Mouse (Mus musculus) MEL (cell line): Measurements from ENCODE around the gene Opa1. TPM values are rescaled to one million over a fixed set of nuclear protein-coding genes. Genes with fewer than 3 reads are reported as not detected.

Source experiments
- DNase-seq: peaks from one replicate; pipeline ENCODE4 v3.0.0; 2011; ENCODE audit warnings: low read depth, low spot score
- H3K27ac ChIP-seq: 2 replicates; pipeline ENCODE4 v1.5.1; 2012; ENCODE audit warnings: low read depth, mild to moderate bottlenecking, control low read depth, low read length, moderate library complexity; ENCODE audit not compliant: control insufficient read depth
- H3K27me3 ChIP-seq, 2 experiments: fragments of 150-350 bp in 1 of 2; sonication (generic) in 1 of 2; 2 replicates each; pipeline ENCODE4 v1.6.1; 2012; ENCODE audit warnings: low read length in 2 of 2, mild to moderate bottlenecking in 2 of 2, improper control_type of control experiment in 1 of 2, moderate library complexity in 1 of 2; ENCODE audit not compliant: insufficient read depth in 2 of 2, control insufficient read depth in 1 of 2
- H3K36me3 ChIP-seq, 2 experiments: 2 replicates each; pipeline ENCODE4 v1.6.1; 2012 to 2014; ENCODE audit warnings: low read length in 2 of 2, improper control_type of control experiment in 1 of 2, inconsistent platforms in 1 of 2, mild to moderate bottlenecking in 1 of 2; ENCODE audit not compliant: insufficient read depth in 2 of 2, control insufficient read depth in 1 of 2
- H3K4me1 ChIP-seq, 2 experiments: fragments of 150-350 bp in 1 of 2; sonication (generic) in 1 of 2; 2 replicates each; pipeline ENCODE4 v1.6.1; 2012; ENCODE audit warnings: low read length in 2 of 2, improper control_type of control experiment in 1 of 2, mild to moderate bottlenecking in 1 of 2; ENCODE audit not compliant: insufficient read depth in 2 of 2, control insufficient read depth in 1 of 2
- H3K4me3 ChIP-seq, 2 experiments: fragments of 150-350 bp in 1 of 2; sonication (generic) in 1 of 2; 2 replicates each; pipeline ENCODE4 v1.5.1; 2012; ENCODE audit warnings: low read depth in 2 of 2, low read length in 2 of 2, mild to moderate bottlenecking in 2 of 2, moderate library complexity in 2 of 2, control low read depth in 1 of 2, improper control_type of control experiment in 1 of 2; ENCODE audit not compliant: control insufficient read depth in 1 of 2, insufficient read depth in 1 of 2
- H3K79me2 ChIP-seq: 2 replicates; pipeline ENCODE4 v1.6.1; 2012; ENCODE audit warnings: mild to moderate bottlenecking, low read length, moderate library complexity; ENCODE audit not compliant: control insufficient read depth, poor library complexity, insufficient read depth
- H3K9ac ChIP-seq: 2 replicates; pipeline ENCODE4 v1.6.1; 2012; ENCODE audit warnings: low read depth, mild to moderate bottlenecking, control low read depth, low read length, moderate library complexity; ENCODE audit not compliant: control insufficient read depth, poor library complexity, severe bottlenecking
- H3K9me3 ChIP-seq: fragments of 150-350 bp; sonication (generic); replicated peaks from 2 replicates; pipeline ENCODE4 v1.6.1; 2012; ENCODE audit warnings: mild to moderate bottlenecking, low read length, improper control_type of control experiment, moderate library complexity; ENCODE audit not compliant: insufficient read depth
- CHD1 ChIP-seq: IDR thresholded peaks from 2 replicates; pipeline ENCODE4 v1.6.1; 2012; ENCODE audit warnings: low read depth, mild to moderate bottlenecking, inconsistent platforms, low read length, improper control_type of control experiment
- CHD2 ChIP-seq: IDR thresholded peaks from 2 replicates; pipeline ENCODE4 v1.6.1; 2011; ENCODE audit warnings: low read length, improper control_type of control experiment
- CTCF ChIP-seq, 3 experiments: IDR thresholded peaks in 2 of 3; conservative IDR thresholded peaks in 1 of 3; 2 replicates each; pipeline ENCODE4 v1.5.1; 2011 to 2012; ENCODE audit warnings: low read length in 3 of 3, low read depth in 2 of 3, mild to moderate bottlenecking in 2 of 3, improper control_type of control experiment in 1 of 3, inconsistent platforms in 1 of 3, mixed read lengths in 1 of 3, moderate library complexity in 1 of 3; ENCODE audit not compliant: control insufficient read depth in 1 of 3, insufficient read depth in 1 of 3, poor library complexity in 1 of 3, severe bottlenecking in 1 of 3
- EP300 ChIP-seq, 2 experiments: IDR thresholded peaks; 2 replicates each; pipeline ENCODE4 v1.6.1; 2011; ENCODE audit warnings: improper control_type of control experiment in 2 of 2, low read length in 2 of 2, low read depth in 1 of 2, mild to moderate bottlenecking in 1 of 2
- GABPA ChIP-seq: IDR thresholded peaks from 2 replicates; pipeline ENCODE4 v1.6.1; 2012; ENCODE audit warnings: low read depth, mild to moderate bottlenecking, inconsistent platforms, low read length, improper control_type of control experiment, moderate library complexity
- JUND ChIP-seq: IDR thresholded peaks from 2 replicates; pipeline ENCODE4 v1.6.1; 2011; ENCODE audit warnings: low read depth, mild to moderate bottlenecking, improper control_type of control experiment, low read length
- MAFK ChIP-seq: IDR thresholded peaks from 2 replicates; pipeline ENCODE4 v1.6.1; 2011; ENCODE audit warnings: low read depth, mild to moderate bottlenecking, low read length, improper control_type of control experiment, borderline replicate concordance
- MAX ChIP-seq: IDR thresholded peaks from 2 replicates; pipeline ENCODE4 v1.6.1; 2011; ENCODE audit warnings: low read length, improper control_type of control experiment
- MAZ ChIP-seq: IDR thresholded peaks from 2 replicates; pipeline ENCODE4 v1.6.1; 2012; ENCODE audit warnings: low read depth, mild to moderate bottlenecking, inconsistent platforms, low read length, improper control_type of control experiment
- MXI1 ChIP-seq: IDR thresholded peaks from 2 replicates; pipeline ENCODE4 v1.6.1; 2011; ENCODE audit warnings: mild to moderate bottlenecking, low read depth, low read length, improper control_type of control experiment
- POLR2A ChIP-seq, 2 experiments: IDR thresholded peaks; 2 replicates each; pipeline ENCODE4 v1.6.1; 2011 to 2012; ENCODE audit warnings: low read length in 2 of 2, mild to moderate bottlenecking in 2 of 2, control low read depth in 1 of 2, improper control_type of control experiment in 1 of 2, low read depth in 1 of 2, moderate library complexity in 1 of 2; ENCODE audit not compliant: control insufficient read depth in 1 of 2, insufficient read depth in 1 of 2, poor library complexity in 1 of 2
- POLR2AphosphoS5 ChIP-seq: IDR thresholded peaks from 2 replicates; pipeline ENCODE4 v1.6.1; 2012; ENCODE audit warnings: low read depth, borderline replicate concordance, mild to moderate bottlenecking, inconsistent platforms, low read length, moderate library complexity, mixed read lengths
- RAD21 ChIP-seq: IDR thresholded peaks from 2 replicates; pipeline ENCODE4 v1.6.1; 2011; ENCODE audit warnings: mild to moderate bottlenecking, low read depth, low read length, improper control_type of control experiment
- RCOR1 ChIP-seq: IDR thresholded peaks from 2 replicates; pipeline ENCODE4 v1.6.1; 2012; ENCODE audit warnings: low read depth, mild to moderate bottlenecking, inconsistent platforms, low read length, improper control_type of control experiment
- SMC3 ChIP-seq: IDR thresholded peaks from 2 replicates; pipeline ENCODE4 v1.6.1; 2011; ENCODE audit warnings: low read depth, low read length, improper control_type of control experiment
- TCF12 ChIP-seq: IDR thresholded peaks from 2 replicates; pipeline ENCODE4 v1.6.1; 2014; ENCODE audit warnings: low read depth, mild to moderate bottlenecking, inconsistent platforms, low read length, improper control_type of control experiment, moderate library complexity
- ZKSCAN1 ChIP-seq: IDR thresholded peaks from 2 replicates; pipeline ENCODE4 v1.6.1; 2012; ENCODE audit warnings: low read depth, mild to moderate bottlenecking, inconsistent platforms, low read length, improper control_type of control experiment, moderate library complexity
- ZMIZ1 ChIP-seq: IDR thresholded peaks from 2 replicates; pipeline ENCODE4 v1.6.1; 2012; ENCODE audit warnings: low read depth, mild to moderate bottlenecking, inconsistent platforms, low read length, improper control_type of control experiment, moderate library complexity
- polyA plus RNA-seq, 2 experiments: library from polyadenylated mRNA; stranded (reverse) in 1 of 2; unstranded in 1 of 2; fragments of >175 nt in 1 of 2; fragments of >200 nt in 1 of 2; gene quantifications; 2 replicates each; pipeline versions ENCODE4 v1.2.1 to v1.2.4; 2012; ENCODE audit warnings: low replicate concordance in 2 of 2, low read depth in 1 of 2; ENCODE audit not compliant: insufficient read length in 2 of 2, insufficient read depth in 1 of 2, missing spikeins in 1 of 2
- total RNA-seq: library from RNA; depleted of rRNA; stranded (reverse); fragments of 300-350 nt; gene quantifications from 2 replicates; pipeline ENCODE4 v1.2.3, GENCODE M21; 2012

Opa1 gene
- total and polyA plus RNA-seq, 3 experiments, result 43.4 to 56.1 (median 45.6) TPM

DNA sequence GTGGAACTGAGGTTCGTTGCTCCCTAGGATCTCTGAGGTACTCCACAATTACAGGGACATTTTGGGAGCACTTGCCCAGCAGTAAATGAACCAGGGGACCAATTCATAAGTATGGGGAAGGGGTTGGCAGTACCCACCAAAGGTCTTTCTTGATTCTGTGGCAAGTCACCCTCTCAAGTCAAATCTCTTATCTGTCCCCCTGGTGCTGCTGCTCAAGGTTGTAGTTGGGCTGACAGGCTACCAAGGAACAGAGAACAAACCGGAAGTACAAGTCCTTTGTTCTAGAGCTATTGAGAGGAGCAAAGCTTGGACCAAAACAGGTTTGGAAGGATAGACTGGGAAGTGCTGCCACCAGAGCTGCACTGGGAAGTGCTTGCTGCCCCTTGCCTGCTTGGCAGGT lies 105.0 kb downstream of the Opa1 start:
- H3K27ac ChIP-seq, result no peak overlapping the region
- H3K9ac ChIP-seq, result no peak overlapping the region
- TF ChIP-seq SMC3, result no peak
- no peak for TF ChIP-seq POLR2A (IDR thresholded peaks at IDR 0.05; ENCODE audit: control insufficient read depth in 1 of 2, insufficient read depth in 1 of 2, low read depth in 1 of 2, low read length in 2 of 2, poor library complexity in 1 of 2)
- no peak for TF ChIP-seq MXI1
- no peak for TF ChIP-seq ZMIZ1
- no peak for TF ChIP-seq RAD21
- no peak for TF ChIP-seq MAX
- TF ChIP-seq ZKSCAN1, result no peak
- TF ChIP-seq CHD2, result no peak
- TF ChIP-seq CHD1, result no peak

DNA sequence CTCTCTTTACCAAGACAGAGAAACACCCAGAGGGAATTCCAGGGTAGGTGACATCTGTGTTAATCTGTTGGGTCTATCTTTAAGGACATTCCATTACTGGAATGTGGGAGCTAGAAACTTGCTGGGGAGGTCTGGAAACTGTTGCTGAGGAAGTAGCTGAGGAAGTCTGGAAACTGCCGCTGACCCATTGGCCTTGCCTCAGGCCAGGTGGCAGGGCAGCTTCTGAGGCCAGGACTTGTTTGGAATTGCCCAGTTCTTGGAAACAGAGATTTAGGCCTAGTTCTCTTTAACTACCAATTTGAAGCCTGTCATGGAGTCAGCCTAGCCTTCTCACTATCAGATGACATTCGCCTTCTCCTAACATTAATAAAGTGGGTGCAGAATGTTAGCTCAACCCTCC lies 105.5 kb downstream of the Opa1 start:
- Histone ChIP-seq H3K27ac (no peak overlapping the region), H3K9me3 (no peaks in the 10 kb centered on the region), H3K4me3 (no peak overlapping the region), H3K36me3 (peaks cover 0 to 5% of the 10 kb centered on the region in 2 experiments; a peak in 2 of 4 replicates), H3K27me3 (no peaks in the 10 kb centered on the region), H3K9ac (no peak overlapping the region), H3K4me1 (peaks cover 0 to 5% of the 10 kb centered on the region in 2 experiments; a peak in 2 of 4 replicates), H3K79me2 (no peaks in the 10 kb centered on the region)
- no peak for TF ChIP-seq TCF12
- no peak for DNase-seq

More for the DNA sequence above, 105.0 kb downstream of the Opa1 start:
- Histone ChIP-seq H3K27me3 (no peaks in the 10 kb centered on the region), H3K9me3 (no peaks in the 10 kb centered on the region), H3K4me3 (no peak overlapping the region), H3K36me3 (peaks cover 0 to 3% of the 10 kb centered on the region in 2 experiments; a peak in 2 of 4 replicates), H3K79me2 (no peaks in the 10 kb centered on the region), H3K4me1 (peaks cover 0 to 3% of the 10 kb centered on the region in 2 experiments; a peak in 2 of 4 replicates)
- no peak for DNase-seq

DNA sequence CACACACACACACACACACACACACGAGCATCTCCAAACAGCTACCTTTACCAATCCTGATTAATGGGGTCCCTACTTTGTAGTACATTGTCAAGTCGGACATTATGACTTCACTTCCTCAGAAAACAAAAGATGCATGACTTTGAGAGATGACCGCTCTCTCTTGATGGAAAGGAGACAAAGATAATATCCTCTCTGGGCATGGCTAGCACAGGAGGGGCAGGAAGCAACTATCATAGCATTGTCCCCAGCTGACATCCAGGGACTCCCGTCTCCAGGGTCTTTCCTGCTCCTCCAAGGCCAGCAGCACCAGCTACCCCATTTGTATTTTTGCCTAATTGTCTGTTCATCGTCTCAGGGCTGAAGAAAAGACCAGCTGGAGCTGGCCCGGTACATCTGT lies 107.0 kb downstream of the Opa1 start:
- Histone ChIP-seq H3K27me3 (no peaks in the 10 kb centered on the region), H3K27ac (no peak overlapping the region), H3K79me2 (no peaks in the 10 kb centered on the region), H3K9ac (no peak overlapping the region), H3K4me3 (no peak overlapping the region), H3K4me1 (peaks cover 0 to 5% of the 10 kb centered on the region in 2 experiments; a peak in 2 of 4 replicates), H3K36me3 (peaks cover 0 to 5% of the 10 kb centered on the region in 2 experiments; a peak in 2 of 4 replicates), H3K9me3 (no peaks in the 10 kb centered on the region)
- no peak for TF ChIP-seq RCOR1
- no peak for TF ChIP-seq ZKSCAN1
- no peak for TF ChIP-seq SMC3
- no peak for TF ChIP-seq CHD2
- TF ChIP-seq POLR2AphosphoS5, result no peak
- no peak for TF ChIP-seq GABPA
- no peak for TF ChIP-seq CTCF (IDR thresholded peaks at IDR 0.05 in 2 of 3, conservative IDR thresholded peaks at IDR 0.05 in 1 of 3; ENCODE audit: control insufficient read depth in 1 of 3, insufficient read depth in 1 of 3, low read depth in 2 of 3, low read length in 3 of 3, poor library complexity in 1 of 3, severe bottlenecking in 1 of 3)
- TF ChIP-seq MAZ, result no peak
- no peak for TF ChIP-seq JUND
- no peak for TF ChIP-seq MAFK
- TF ChIP-seq EP300 (IDR thresholded peaks at IDR 0.05; ENCODE audit: low read depth in 1 of 2, low read length in 2 of 2), result no peak
- no peak for DNase-seq
